In genomic region chr13:39225651-39226050, GRCm38 (mm10) we compare ENCODE assay signal across 20 mouse cellular contexts.
"Had no signal": no experiment of that assay in that cellular context is flagged by ENCODE, and none has a peak within 500 bp of the region (broad histone marks: within the 10 kb centered on the region; RNA-seq: fewer than 3 reads in every experiment).

No protein-coding gene starts in this region.

- H3K4me3 ChIP-seq: liver, embryonic 13.5 days; liver, embryonic 15.5 days; megakaryocyte, embryonic 14.5 days; midbrain, embryonic 13.5 days; midbrain, embryonic 15.5 days; neural tube, embryonic 12.5 days; stomach, embryonic 15.5 days had no signal

- H3K36me3 ChIP-seq: liver, embryonic 13.5 days; liver, embryonic 15.5 days; midbrain, embryonic 13.5 days; midbrain, embryonic 15.5 days; neural tube, embryonic 12.5 days; stomach, embryonic 15.5 days had no signal

- DNase-seq: liver, embryonic 13.5 days; liver, postnatal 0 days; lung, adult 2 months; lung, postnatal 14 days; lung, postnatal 36 days; right cerebral cortex, postnatal 14 days; right cerebral cortex, postnatal 4 days; spleen, adult 18-20 months; thymus, adult 2 months; thymus, postnatal 25 days; thymus, postnatal 4 days had no signal

- H3K27me3 ChIP-seq: liver, embryonic 13.5 days; liver, embryonic 15.5 days; megakaryocyte, embryonic 14.5 days; midbrain, embryonic 13.5 days; midbrain, embryonic 15.5 days; neural tube, embryonic 12.5 days; stomach, embryonic 15.5 days had no signal

- H3K27ac ChIP-seq: liver, embryonic 13.5 days; liver, embryonic 15.5 days; macrophage; midbrain, embryonic 13.5 days; midbrain, embryonic 15.5 days; neural tube, embryonic 12.5 days; stomach, embryonic 15.5 days; stomach, postnatal 0 days had no signal

- ATAC-seq: liver, postnatal 0 days; midbrain, embryonic 13.5 days; midbrain, embryonic 15.5 days had no signal

- H3K4me1 ChIP-seq: liver, embryonic 13.5 days; liver, embryonic 15.5 days; megakaryocyte, embryonic 14.5 days; midbrain, embryonic 13.5 days; midbrain, embryonic 15.5 days; neural tube, embryonic 12.5 days; stomach, embryonic 15.5 days had no signal

- H3K4me2 ChIP-seq: liver, embryonic 13.5 days; liver, embryonic 15.5 days; midbrain, embryonic 11.5 days; midbrain, embryonic 13.5 days; midbrain, embryonic 15.5 days; neural tube, embryonic 12.5 days; stomach, embryonic 15.5 days had no signal

- H3K9me3 ChIP-seq: liver, embryonic 13.5 days; liver, embryonic 15.5 days; midbrain, embryonic 13.5 days; midbrain, embryonic 15.5 days; neural tube, embryonic 12.5 days; stomach, embryonic 15.5 days had no signal

- H3K9ac ChIP-seq: liver, embryonic 13.5 days; liver, embryonic 15.5 days; liver, postnatal 0 days; midbrain, embryonic 13.5 days; midbrain, embryonic 15.5 days; neural tube, embryonic 12.5 days; stomach, embryonic 15.5 days had no signal
